Comparison of ENCODE assay signal across 8 mouse cellular contexts in genomic region chr14:121797457-121798410, GRCm38 (mm10). TPM values are rescaled to one million over a fixed set of nuclear protein-coding genes. Genes with fewer than 3 reads are reported as not detected.
DNase-seq lines count a peak whose midpoint lies in the region; ATAC-seq and TF ChIP-seq lines count a peak whose summit lies in the region.

Gene Dock9, minus strand, starts transcription at chr14:121797837.

- no peak for TF ChIP-seq CTCF in ES-Bruce4 (IDR thresholded peaks at IDR 0.05; ENCODE audit: low read depth, low read length)
- no peak for TF ChIP-seq CTCF in liver, postnatal 0 days (IDR thresholded peaks at IDR 0.05; ENCODE audit: low read depth)

- H3K9me3 ChIP-seq in ES-Bruce4 (replicated peaks; ENCODE audit: control insufficient read depth, insufficient read depth, low read length, poor library complexity, severe bottlenecking) = no peaks in the 10 kb centered on the region
- H3K9me3 ChIP-seq in forebrain, embryonic 13.5 days (replicated peaks) = no peaks in the 10 kb centered on the region
- no peaks in the 10 kb centered on the region for H3K9me3 ChIP-seq in liver, postnatal 0 days (ENCODE audit: low read length)
- no peaks in the 10 kb centered on the region for H3K9me3 ChIP-seq in neural tube, embryonic 14.5 days (ENCODE audit: control insufficient read depth, low read length)

- DNase-seq in heart, postnatal 10 days = peak; percentile 85 to 86
- peak; percentile 51 for DNase-seq in large intestine, adult 2 months (ENCODE audit: low read depth, low spot score)
- DNase-seq in liver, postnatal 0 days = peak; percentile 94
- peak; percentile 93 for DNase-seq in testis, postnatal 10 days (ENCODE audit: low spot score)

- no peak for TF ChIP-seq POLR2A in ES-Bruce4 (IDR thresholded peaks at IDR 0.05; ENCODE audit: insufficient read depth, low read length)

- H3K9ac ChIP-seq in ES-Bruce4 (ENCODE audit: low read depth, poor library complexity, severe bottlenecking) = peak within 1 kb of the TSS; percentile 70
- peak within 1 kb of the TSS; percentile 68 for H3K9ac ChIP-seq in forebrain, embryonic 13.5 days
- H3K9ac ChIP-seq in liver, postnatal 0 days (replicated peaks) = peak within 1 kb of the TSS; percentile 62
- peak within 1 kb of the TSS; percentile 69 for H3K9ac ChIP-seq in neural tube, embryonic 14.5 days (replicated peaks; ENCODE audit: low read depth, low read length)

- no peaks in the 10 kb centered on the region for H3K4me1 ChIP-seq in ES-Bruce4 (ENCODE audit: control insufficient read depth, insufficient read depth, low read length)
- 0 out of 2 replicates have a peak, but pooled peaks cover 10% of the 10 kb centered on the region for H3K4me1 ChIP-seq in forebrain, embryonic 13.5 days
- peaks cover 12% of the 10 kb centered on the region for H3K4me1 ChIP-seq in liver, postnatal 0 days (ENCODE audit: insufficient read depth)
- peaks cover 5% of the 10 kb centered on the region; the same call in 1 of the 2 replicates for H3K4me1 ChIP-seq in neural tube, embryonic 14.5 days (ENCODE audit: control insufficient read depth, insufficient read depth, low read length)

- peak within 1 kb of the TSS; percentile 93 for H3K4me3 ChIP-seq in ES-Bruce4 (ENCODE audit: low read depth, low read length)
- peak within 1 kb of the TSS; percentile 72 for H3K4me3 ChIP-seq in forebrain, embryonic 13.5 days
- H3K4me3 ChIP-seq in liver, postnatal 0 days (ENCODE audit: low read depth, low read length) = peak within 1 kb of the TSS; percentile 61
- peak within 1 kb of the TSS; percentile 74 for H3K4me3 ChIP-seq in neural tube, embryonic 14.5 days (ENCODE audit: low read depth, low read length)

- peak within 1 kb of the TSS; percentile 94 for H3K4me2 ChIP-seq in forebrain, embryonic 13.5 days
- peak within 1 kb of the TSS; percentile 95 for H3K4me2 ChIP-seq in liver, postnatal 0 days (ENCODE audit: low read depth, low read length)
- peak within 1 kb of the TSS; percentile 92 for H3K4me2 ChIP-seq in neural tube, embryonic 14.5 days (ENCODE audit: low read depth, low read length)

- peak; percentile 56 for ATAC-seq in cerebellum, adult (ENCODE audit: insufficient number of reproducible peaks, low FRiP score, low TSS enrichment)
- peak; percentile 86 for ATAC-seq in forebrain, embryonic 13.5 days
- peak; percentile 90 for ATAC-seq in liver, postnatal 0 days
- peak; percentile 88 for ATAC-seq in neural tube, embryonic 14.5 days (ENCODE audit: low read depth)

- peak within 1 kb of the TSS; percentile 50 for H3K27ac ChIP-seq in ES-Bruce4 (ENCODE audit: insufficient read depth, low read length)
- peak within 1 kb of the TSS; percentile 65 for H3K27ac ChIP-seq in forebrain, embryonic 13.5 days
- H3K27ac ChIP-seq in liver, postnatal 0 days (ENCODE audit: low read depth) = peak within 1 kb of the TSS; percentile 94
- H3K27ac ChIP-seq in neural tube, embryonic 14.5 days (ENCODE audit: low read depth, low read length) = peak within 1 kb of the TSS; percentile 78

- no peak for TF ChIP-seq EP300 in ES-Bruce4 (IDR thresholded peaks at IDR 0.05; ENCODE audit: insufficient read depth, low read depth, low read length)
- no peak for TF ChIP-seq EP300 in liver, postnatal 0 days (IDR thresholded peaks at IDR 0.05; ENCODE audit: low read depth)

- intact Hi-C loops in heart, postnatal 10 days (cut with DNase I) = loop anchor here (1.0 to 2.0 kb wide), 2 partner anchors 15 to 27 kb away; no protein-coding TSS in a partner anchor

- no peaks in the 10 kb centered on the region for H3K36me3 ChIP-seq in ES-Bruce4 (ENCODE audit: control insufficient read depth, insufficient read depth, low read length, poor library complexity, severe bottlenecking)
- H3K36me3 ChIP-seq in forebrain, embryonic 13.5 days (ENCODE audit: poor library complexity, severe bottlenecking) = no peaks in the 10 kb centered on the region
- H3K36me3 ChIP-seq in liver, postnatal 0 days (replicated peaks; ENCODE audit: insufficient read depth, low read length) = no peaks in the 10 kb centered on the region
- H3K36me3 ChIP-seq in neural tube, embryonic 14.5 days (ENCODE audit: control insufficient read depth, insufficient read depth, low read length) = no peaks in the 10 kb centered on the region

- H3K27me3 ChIP-seq in ES-Bruce4 (ENCODE audit: control insufficient read depth, insufficient read depth, low read length, poor library complexity, severe bottlenecking) = no peaks in the 10 kb centered on the region
- peaks cover 23% of the 10 kb centered on the region for H3K27me3 ChIP-seq in forebrain, embryonic 13.5 days
- peaks cover 5% of the 10 kb centered on the region; the same call in 1 of the 2 replicates for H3K27me3 ChIP-seq in liver, postnatal 0 days (ENCODE audit: insufficient read depth, low read length)
- peaks cover 3% of the 10 kb centered on the region for H3K27me3 ChIP-seq in neural tube, embryonic 14.5 days (ENCODE audit: control insufficient read depth, insufficient read depth, low read length)

- under 1% methylated on average over 106 of the region's 106 CpGs for WGBS in forebrain, embryonic 13.5 days
- under 1% methylated on average over 106 of the region's 106 CpGs for WGBS in large intestine, adult 2 months
- WGBS in liver, postnatal 0 days (ENCODE audit: insufficient replicate concordance) = 4% methylated on average over 95 of the region's 106 CpGs
- under 1% methylated on average over 105 of the region's 106 CpGs for WGBS in neural tube, embryonic 14.5 days

RNA-seq across cellular contexts. Expression of gene Dock9, which starts in this region (rescaled TPM):
- 21.0 and 21.1 TPM in 2 replicates for polyA plus RNA-seq in ES-Bruce4 (2011; ENCODE audit: insufficient read depth, insufficient read length, low read depth, missing spikeins)
- polyA plus RNA-seq in forebrain, embryonic 13.5 days (2015; fragmentation: Nextera tagmentation; extraction: Ambion mirVana) = 4.2 and 5.2 TPM in 2 replicates
- total RNA-seq in heart, postnatal 10 days (2021) = 10 to 100 TPM; 39.6 to 42.0 TPM
- polyA plus RNA-seq in large intestine, adult 2 months (2012; rRNA removed) = 7.0 and 8.2 TPM in 2 replicates
- 1.4 TPM in 2 replicates for polyA plus RNA-seq in liver, postnatal 0 days (2015; fragmentation: Nextera tagmentation; extraction: Ambion mirVana)
- polyA plus RNA-seq in neural tube, embryonic 14.5 days (2014; fragmentation: Nextera tagmentation; extraction: Ambion mirVana) = 11.2 and 13.2 TPM in 2 replicates

Comparison
In these comparisons a context has a peak if more than half of its experiments do, and no peak if none do; other contexts are left out.
1. Peak in every context shown above with its lines: DNase-seq, ATAC-seq, H3K4me3 ChIP-seq and H3K27ac ChIP-seq.